Mouse (Mus musculus): ENCODE results near the gene Trmt1l.

The Trmt1l gene

GRCm38 (mm10) chr1:151495635-151496285 lies 67.4 kb downstream of the Trmt1l start:
- no peak for DNase-seq

GRCm38 (mm10) chr1:151497028-151497427 lies 68.7 kb downstream of the Trmt1l start:
- DNase-seq, result peak; percentile 84

DNA sequence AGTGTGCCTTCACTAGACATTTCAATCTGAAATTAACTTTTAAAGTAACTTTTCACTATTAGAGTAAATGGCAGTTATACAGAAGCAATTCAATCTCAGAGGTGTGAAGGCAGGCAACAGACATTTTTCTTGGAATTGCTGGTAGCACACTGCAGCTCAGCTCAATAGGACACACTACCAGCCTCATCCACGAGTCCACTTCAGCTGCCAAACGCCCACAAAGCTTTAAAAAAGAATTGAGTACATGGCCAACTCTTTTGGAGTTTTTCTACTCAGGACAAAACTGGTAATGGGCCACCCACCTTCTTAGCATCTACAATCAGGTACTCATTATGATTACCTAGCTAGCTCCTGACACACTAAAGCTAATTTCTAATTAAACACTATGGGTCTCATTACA lies 69.6 kb downstream of the Trmt1l start:
- no peak for DNase-seq

DNA sequence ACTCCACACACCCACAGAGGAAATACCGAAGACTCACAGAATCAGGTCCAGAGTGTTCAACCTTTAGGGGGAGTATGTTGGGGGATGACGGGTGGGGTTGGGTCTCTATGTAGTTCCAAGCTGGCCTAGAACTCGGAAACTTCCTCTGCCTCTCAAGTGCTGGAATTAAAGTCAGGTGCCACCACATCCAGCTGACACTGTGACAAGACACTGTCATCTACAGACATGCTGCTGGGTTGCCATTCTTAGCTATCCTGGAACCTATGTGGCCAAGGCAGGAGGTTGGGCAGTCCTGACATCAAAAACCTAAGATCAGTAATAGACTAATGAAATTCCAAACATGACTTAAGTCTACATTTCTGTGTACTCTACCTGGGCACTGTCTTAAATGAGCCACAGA lies 70.0 kb downstream of the Trmt1l start:
- no peak for DNase-seq

DNA sequence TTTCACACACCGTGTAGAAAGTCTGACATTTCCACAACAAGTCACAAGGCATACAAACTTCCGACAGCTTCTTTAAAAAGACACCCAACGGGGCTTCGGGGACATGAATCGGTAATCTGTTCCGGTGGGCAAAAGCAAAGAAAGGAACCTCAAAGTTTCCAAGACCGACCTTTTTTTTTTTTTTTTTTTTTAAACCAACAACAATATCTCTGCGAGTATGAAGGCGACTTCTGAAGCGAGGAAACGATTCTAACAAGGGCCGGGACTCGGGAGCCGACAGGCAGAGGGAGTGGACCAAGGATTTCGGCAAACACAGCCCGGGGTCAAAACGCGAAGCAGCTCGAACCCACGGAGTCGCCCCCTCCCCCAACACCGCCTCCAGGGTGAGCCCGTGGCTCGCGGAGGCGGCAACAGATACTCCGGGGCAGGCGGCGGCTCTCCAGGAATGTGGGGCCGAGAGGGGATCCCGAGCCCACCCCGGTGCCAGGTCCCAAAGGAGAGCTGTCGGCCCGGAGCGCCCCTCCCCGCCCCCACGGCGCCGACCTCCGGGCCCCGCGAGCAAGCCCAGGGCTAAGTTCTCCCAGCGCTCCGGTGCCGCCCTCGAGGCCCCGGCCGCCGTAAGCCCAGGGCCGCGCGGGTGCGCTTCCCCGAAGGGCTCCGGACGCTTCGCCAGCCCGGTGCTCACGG lies 71.6 kb downstream of the Trmt1l start:
- DNase-seq, result peak; percentile 78

- peak; percentile 98 for DNase-seq
These were observed 72.4 kb downstream of the Trmt1l start, which contains the start of gene Rnf2 for GRCm38 (mm10) chr1:151500531-151501361. Gene Rnf2, minus strand, starts transcription at chr1:151500955.
